In genomic region chr2:62502516-62502915, GRCm38 (mm10) we compare ENCODE assay signal across 35 mouse cellular contexts. TPM values are rescaled to one million over a fixed set of nuclear protein-coding genes. Genes with fewer than 3 reads are reported as not detected.
DNase-seq lines count a peak whose midpoint lies in the region; ATAC-seq and TF ChIP-seq lines count a peak whose summit lies in the region.
"Had no signal": no experiment of that assay in that cellular context is flagged by ENCODE, and none has a peak within 500 bp of the region (broad histone marks: within the 10 kb centered on the region; RNA-seq: fewer than 3 reads in every experiment).

No protein-coding gene starts in this region.

- H3K36me3 ChIP-seq in forebrain, embryonic 13.5 days (ENCODE audit: poor library complexity, severe bottlenecking) = no peaks in the 10 kb centered on the region
- H3K36me3 ChIP-seq in forebrain, embryonic 10.5 days (replicated peaks) = no peaks in the 10 kb centered on the region
- H3K36me3 ChIP-seq in forebrain, postnatal 0 days (ENCODE audit: insufficient read depth) = no peaks in the 10 kb centered on the region
- H3K36me3 ChIP-seq: heart, embryonic 13.5 days; liver, embryonic 15.5 days; lung, embryonic 15.5 days had no signal

- no peak overlapping the region for H3K27ac ChIP-seq in forebrain, embryonic 13.5 days
- H3K27ac ChIP-seq in forebrain, embryonic 10.5 days = no peak overlapping the region
- H3K27ac ChIP-seq in forebrain, postnatal 0 days (ENCODE audit: low read depth, low read length) = peak overlapping the region; percentile 75
- H3K27ac ChIP-seq: heart, embryonic 13.5 days; hindbrain, embryonic 14.5 days; liver, embryonic 15.5 days had no signal

- DNase-seq in forebrain, embryonic 10.5 days (ENCODE audit: extremely low spot score, low spot score) = no peak
- DNase-seq in layer of hippocampus, adult 18-20 months (ENCODE audit: low spot score in 2 of 2) = peak; percentile 11 to 50
- DNase-seq in layer of hippocampus, adult 8-10 months (ENCODE audit: low spot score in 2 of 2) = no peak
- DNase-seq in left cerebral cortex, postnatal 36 days (ENCODE audit: low spot score in 2 of 2) = peak; percentile 23 to 28
- DNase-seq in left cerebral cortex, adult 18-20 months (ENCODE audit: low spot score in 2 of 2) = no peak
- peak; percentile 58 for DNase-seq in forebrain, postnatal 0 days
- no peak for DNase-seq in cerebellum, postnatal 4 days (ENCODE audit: low spot score in 2 of 2)
- DNase-seq: adrenal gland, adult 2 months; cerebellum, adult 11 months; cerebellum, adult 9-11 months; gastrocnemius, postnatal 10 days; heart, postnatal 10 days; kidney, adult 9 months; kidney, postnatal 10 days; liver; thymus, adult 2 months; thymus, postnatal 36 days had no signal

- WGBS in forebrain, embryonic 13.5 days = 67% methylated on average over 4 of the region's 4 CpGs
- 88% methylated on average over 4 of the region's 4 CpGs for WGBS in forebrain, embryonic 10.5 days
- 44% methylated on average over 4 of the region's 4 CpGs for whole genome bisulfite sequencing in forebrain, postnatal 0 days

- no peak overlapping the region for H3K4me2 ChIP-seq in forebrain, embryonic 13.5 days
- no peak overlapping the region for H3K4me2 ChIP-seq in forebrain, postnatal 0 days (ENCODE audit: low read depth)
- H3K4me2 ChIP-seq: heart, embryonic 13.5 days; hindbrain, embryonic 14.5 days; liver, embryonic 15.5 days; lung, embryonic 15.5 days; midbrain, embryonic 11.5 days had no signal

- peaks cover 24% of the 10 kb centered on the region for H3K4me1 ChIP-seq in forebrain, embryonic 13.5 days
- peaks cover 19% of the 10 kb centered on the region for H3K4me1 ChIP-seq in forebrain, embryonic 10.5 days
- H3K4me1 ChIP-seq in forebrain, postnatal 0 days (ENCODE audit: insufficient read depth) = 0 out of 2 replicates have a peak, but pooled peaks cover 3% of the 10 kb centered on the region
- H3K4me1 ChIP-seq: heart, embryonic 13.5 days; liver, embryonic 15.5 days; lung, embryonic 15.5 days had no signal

- H3K9ac ChIP-seq in forebrain, embryonic 13.5 days = no peak overlapping the region
- H3K9ac ChIP-seq in forebrain, postnatal 0 days = no peak overlapping the region
- H3K9ac ChIP-seq: heart, embryonic 13.5 days; hindbrain, embryonic 14.5 days; liver, embryonic 15.5 days; lung, embryonic 15.5 days had no signal

- TF ChIP-seq CTCF in forebrain, postnatal 0 days (IDR thresholded peaks at IDR 0.05; ENCODE audit: low read depth) = no peak

- no peak overlapping the region for H3K4me3 ChIP-seq in forebrain, embryonic 13.5 days
- H3K4me3 ChIP-seq in forebrain, embryonic 10.5 days = no peak overlapping the region
- H3K4me3 ChIP-seq in forebrain, postnatal 0 days (ENCODE audit: low read depth, low read length) = no peak overlapping the region
- H3K4me3 ChIP-seq: erythroblast, embryonic 14.5 days; heart, embryonic 13.5 days; liver, embryonic 15.5 days; lung, embryonic 15.5 days had no signal

- no peaks in the 10 kb centered on the region for H3K9me3 ChIP-seq in forebrain, embryonic 13.5 days (replicated peaks)
- H3K9me3 ChIP-seq in forebrain, embryonic 10.5 days = no peaks in the 10 kb centered on the region
- no peaks in the 10 kb centered on the region for H3K9me3 ChIP-seq in forebrain, postnatal 0 days (ENCODE audit: low read length)
- H3K9me3 ChIP-seq: heart, embryonic 13.5 days; liver, embryonic 15.5 days; lung, embryonic 15.5 days had no signal

- H3K27me3 ChIP-seq in forebrain, embryonic 13.5 days = no peaks in the 10 kb centered on the region
- H3K27me3 ChIP-seq in forebrain, embryonic 10.5 days (ENCODE audit: poor library complexity, severe bottlenecking) = no peaks in the 10 kb centered on the region
- no peaks in the 10 kb centered on the region for H3K27me3 ChIP-seq in forebrain, postnatal 0 days (ENCODE audit: insufficient read depth, low read length)
- H3K27me3 ChIP-seq: CH12.LX; heart, embryonic 13.5 days; liver, embryonic 15.5 days; lung, embryonic 15.5 days had no signal

- ATAC-seq in forebrain, embryonic 13.5 days = peak; percentile 22; the same call in 1 of the 2 replicates
- ATAC-seq in forebrain, postnatal 0 days = peak; percentile 55
- ATAC-seq: activated CD4-positive, CD25-positive, alpha-beta regulatory T cell, adult 4 months; intestine, postnatal 0 days; midbrain, embryonic 16.5 days had no signal

- intact Hi-C loops in left cerebral cortex, postnatal 36 days (cut with DNase I) = no loop called here

RNA-seq across cellular contexts. Expression of gene Gcg, which starts 19.1 kb away (rescaled TPM):
- 1.4 and 1.9 TPM in 2 replicates for polyA plus RNA-seq in forebrain, embryonic 13.5 days (2015; fragmentation: Nextera tagmentation; extraction: Ambion mirVana)
- polyA plus RNA-seq in forebrain, embryonic 10.5 days (2016; fragmentation: Nextera tagmentation; extraction: Ambion mirVana) = not detected in 2 replicates
- not detected for total RNA-seq in layer of hippocampus, adult 18-20 months (2021)
- not detected for total RNA-seq in layer of hippocampus, adult 8-10 months (2022)
- not detected for total RNA-seq in left cerebral cortex, postnatal 36 days (2021)
- not detected for total RNA-seq in left cerebral cortex, adult 18-20 months (2021)
- 1.0 and 1.2 TPM in 2 replicates for total RNA-seq in forebrain, postnatal 0 days (2014; rRNA removed)
- 0.33 and 1.3 TPM in 2 replicates for polyA plus RNA-seq in forebrain, postnatal 0 days (2015; fragmentation: Nextera tagmentation; extraction: Ambion mirVana)
- total RNA-seq: adrenal gland, adult 2 months; common myeloid progenitor, adult 5-6 weeks; ES-E14; heart, adult 8-10 months; heart, postnatal 10 days; hematopoietic stem cell, adult 5-6 weeks; megakaryocyte, adult 5-6 weeks had no signal
- polyA plus RNA-seq: activated CD4-positive, CD25-positive, alpha-beta regulatory T cell, adult 4 months; adrenal gland, adult 2 months; C2C12; erythroblast, embryonic 14.5 days; gonadal fat pad, adult 2 months; heart, embryonic 13.5 days; hindbrain, embryonic 14.5 days; liver, embryonic 15.5 days; midbrain, embryonic 11.5 days had no signal

Comparison
In these comparisons a context has a peak if more than half of its experiments do, and no peak if none do; other contexts are left out.
1. DNase-seq: peak in layer of hippocampus, adult 18-20 months (2 of 2), left cerebral cortex, postnatal 36 days (2 of 2) and forebrain, postnatal 0 days (single experiment); none in forebrain, embryonic 10.5 days (single experiment), layer of hippocampus, adult 8-10 months (0 of 2), left cerebral cortex, adult 18-20 months (0 of 2) and cerebellum, postnatal 4 days (0 of 2).